Mouse (Mus musculus) cerebral cortex, adult 2 months (tissue): ENCODE measurements around the gene Vmn1r85.

Experiments
- WGBS: fragments of 180-500 bp; shearing (Covaris S2); methylation state at CpG from one replicate; pipeline ENCODE4 v1.1.7; 2018; 5-methylcytosine and 5-hydroxymethylcytosine counted together

The Vmn1r85 gene

GRCm38 (mm10) chr7:13037901-13038555 lies 56.9 kb downstream of the Vmn1r85 start, which contains the start of gene Ube2m:
TSS of gene Ube2m (minus strand) at chr7:13038275.
- WGBS: 0% methylated on average over 64 of the region's 65 CpGs

DNA sequence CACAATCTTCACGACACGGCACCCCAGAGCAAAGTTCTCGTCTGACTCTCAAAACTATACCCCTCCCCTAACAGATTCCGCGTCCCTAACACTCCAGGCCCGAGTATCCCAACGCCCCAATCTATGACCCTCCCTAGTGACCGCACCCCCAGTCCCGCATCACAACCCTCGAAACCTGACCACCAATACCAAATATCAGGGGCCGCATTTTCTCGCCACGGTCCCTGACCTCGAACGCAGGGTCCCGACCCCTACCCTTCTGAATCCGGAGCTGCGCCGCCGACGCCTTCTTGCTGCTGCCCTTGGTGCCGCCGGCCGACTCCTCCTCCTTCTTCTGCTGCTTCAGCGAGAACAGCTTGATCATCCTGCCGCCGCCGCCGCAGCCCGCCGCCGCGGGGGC lies 57.6 kb downstream of the Vmn1r85 start:
- WGBS: under 1% methylated on average over 33 of the region's 33 CpGs

DNA sequence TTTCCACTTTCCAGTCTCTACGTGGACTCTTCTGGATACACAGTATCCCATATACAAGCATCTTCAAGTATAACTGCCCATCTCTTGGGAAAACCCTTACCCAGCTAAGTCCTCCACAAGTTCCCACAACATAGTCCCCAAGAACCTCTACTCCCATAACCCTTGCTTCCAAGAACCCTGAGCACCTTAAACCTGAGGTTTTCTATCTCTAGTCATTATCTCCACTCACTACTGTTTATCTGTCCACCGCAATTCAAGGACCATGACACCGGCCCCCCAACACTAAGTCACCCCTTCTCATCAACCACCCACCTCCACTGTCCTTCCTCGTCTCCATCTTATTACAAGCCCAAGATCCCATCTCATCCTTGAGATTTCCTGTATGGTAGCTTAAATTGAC lies 58.2 kb downstream of the Vmn1r85 start:
- WGBS: 21% methylated on average over 4 of the region's 4 CpGs

- 76% methylated on average over 17 of the region's 17 CpGs for WGBS
Measured at GRCm38 (mm10) chr7:13035211-13035855, 59.6 kb downstream of the Vmn1r85 start.

DNA sequence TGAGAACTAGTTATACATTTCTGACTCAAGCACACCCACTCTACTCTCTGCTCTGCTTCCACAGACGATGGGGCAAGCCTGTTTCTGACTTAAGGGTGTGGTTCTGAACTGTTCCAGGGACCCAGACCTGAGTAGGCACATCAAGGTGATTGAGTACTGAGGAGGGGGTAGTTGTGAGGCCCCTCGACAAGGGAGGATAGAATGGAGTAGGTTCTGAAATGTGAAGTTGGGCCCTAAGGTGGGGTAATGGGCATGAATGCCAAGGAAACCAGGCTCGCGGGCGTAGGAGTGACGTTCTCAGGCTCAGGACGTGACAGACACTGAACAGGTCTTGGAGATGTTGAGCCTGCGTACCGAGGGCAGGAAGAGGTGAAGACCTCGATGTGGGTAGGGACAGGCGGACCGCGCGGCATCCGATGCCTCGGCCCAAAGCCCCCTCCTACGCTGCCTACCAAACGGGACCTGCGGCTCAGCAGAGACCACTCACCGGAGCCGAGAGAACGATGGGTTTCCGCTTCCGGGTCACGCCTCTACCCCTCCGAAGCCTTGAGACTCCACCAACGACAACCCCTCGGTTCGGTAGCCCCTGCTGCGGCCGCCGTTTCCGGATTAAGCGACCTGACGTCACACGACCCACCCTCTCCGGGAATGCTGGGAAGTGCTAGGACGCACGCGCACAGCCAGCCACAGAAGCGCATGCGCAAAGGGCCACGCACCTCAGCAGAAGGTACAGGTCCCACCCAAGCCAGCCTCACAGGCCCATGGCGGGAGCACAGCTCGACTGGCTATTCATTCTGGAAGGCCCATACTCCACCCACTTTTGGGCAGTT lies 60.6 kb downstream of the Vmn1r85 start, which contains the start of gene Chmp2a:
Chmp2a (minus strand) TSS at position 660 of the 830 bp plus-strand sequence.
- WGBS: under 1% methylated on average over 45 of the region's 45 CpGs

DNA sequence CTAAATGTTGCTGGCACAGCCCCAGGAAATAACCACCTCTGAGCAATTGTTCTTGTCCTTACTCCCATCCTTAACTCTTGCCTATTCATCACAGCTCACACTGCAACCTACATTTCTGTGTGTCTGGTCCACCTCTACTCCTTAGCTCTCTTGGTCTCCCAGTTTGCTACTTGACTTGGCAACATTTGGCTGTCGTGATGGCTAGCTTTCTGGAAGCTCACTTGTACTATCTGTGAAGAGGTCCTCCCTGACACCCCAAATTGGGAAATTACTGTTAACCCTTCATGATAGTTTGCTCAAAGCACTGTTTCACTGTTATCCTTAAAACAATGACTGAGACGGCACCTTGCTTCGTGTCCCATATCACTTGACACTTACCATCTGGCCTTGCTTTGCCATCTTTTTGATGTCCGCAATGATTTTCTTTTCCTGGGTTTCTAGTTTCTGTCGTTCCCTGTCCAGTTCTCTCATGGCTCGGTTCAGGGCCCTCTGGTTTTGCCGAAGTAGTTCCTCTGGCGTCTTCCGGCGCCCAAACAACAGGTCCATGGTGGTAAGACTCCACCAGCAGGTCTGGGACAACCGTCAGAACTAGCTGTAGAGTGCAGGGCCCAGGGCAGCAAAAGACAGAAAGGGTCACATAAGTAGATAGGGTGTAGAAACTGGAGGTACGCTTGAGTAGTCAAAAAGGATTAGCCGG lies 61.4 kb downstream of the Vmn1r85 start:
- 31% methylated on average over 13 of the region's 13 CpGs for WGBS
